Mouse (Mus musculus): ENCODE measurements at regions not wholly inside any gene's neighbourhood (a gene's known extent, or its start where the extent isn't known, plus 50 kb on each side); places are given as distances from the start of the nearest gene placed in this dataset.
A peak's percentile ranks its signal among the peaks of the same experiment; 100 is the strongest.
"Not testable (repeated sequence)": the region's sequence is repeated elsewhere in the genome, so short reads cannot be mapped to it uniquely, and the experiment has no call there.

DNA sequence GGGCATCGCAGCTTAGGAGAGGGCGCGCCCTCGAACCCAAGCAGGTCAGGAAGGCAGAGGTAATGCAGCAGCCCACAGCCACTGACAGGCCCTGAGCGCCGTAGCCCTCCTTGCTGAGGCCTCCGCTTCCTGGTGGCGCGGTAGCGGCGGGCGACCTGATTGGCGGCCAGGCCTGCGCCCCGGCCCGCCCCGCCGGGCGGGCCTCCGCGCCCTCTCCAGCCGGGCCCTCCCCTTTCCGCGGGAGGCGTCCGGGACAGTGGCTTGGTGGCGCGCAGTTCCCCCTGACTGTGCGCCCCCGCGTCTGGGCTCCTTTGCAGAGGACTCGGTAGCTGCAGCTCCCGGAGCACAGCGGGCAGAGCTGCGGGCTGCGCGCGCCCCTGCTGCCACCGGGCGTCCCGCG lies 242.1 kb downstream of the Gm21863 start:
- not testable (repeated sequence) for H3K27me3 ChIP-seq (replicated peaks); H3K9me3 ChIP-seq (replicated peaks); H3K4me1 ChIP-seq; ATAC-seq (ENCODE audit: low FRiP score); H3K27ac ChIP-seq (replicated peaks); H3K36me3 ChIP-seq
- peak overlapping the region; percentile 50 for H3K4me2 ChIP-seq
- H3K9ac ChIP-seq (replicated peaks): 0 out of 2 replicates have a peak overlapping the region, but pooled peaks have one; percentile 17
- 2% methylated on average over 31 of the region's 42 CpGs for WGBS
- H3K4me3 ChIP-seq (replicated peaks): peak overlapping the region; percentile 42

DNA sequence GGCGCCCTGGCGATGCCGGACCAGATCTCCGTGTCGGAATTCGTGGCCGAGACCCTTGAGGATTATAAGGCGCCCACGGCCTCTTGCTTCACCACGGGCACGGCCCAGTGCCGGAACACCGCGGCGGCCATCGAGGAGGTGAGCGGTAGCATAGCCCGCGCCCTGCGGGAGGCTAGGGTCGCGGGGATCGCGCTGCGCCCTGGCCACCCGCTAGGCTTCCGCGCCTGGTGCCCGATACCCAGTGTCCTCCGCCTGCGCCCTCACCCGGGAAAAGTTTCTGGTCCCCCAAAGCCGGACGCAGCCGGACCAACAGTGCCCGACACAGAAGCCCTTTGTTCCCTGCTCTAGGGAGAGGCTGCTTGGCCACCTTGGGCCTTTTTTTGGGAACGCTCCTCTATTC lies 242.6 kb downstream of the Gm21863 start:
- Histone ChIP-seq H3K9ac (replicated peaks) (0 out of 2 replicates have a peak overlapping the region, but pooled peaks have one; percentile 26), H3K4me3 (replicated peaks) (peak overlapping the region; percentile 42), H3K4me2 (peak overlapping the region; percentile 50)
- H3K27me3 ChIP-seq (replicated peaks); ATAC-seq (ENCODE audit: low FRiP score); H3K4me1 ChIP-seq; H3K36me3 ChIP-seq; H3K27ac ChIP-seq (replicated peaks); H3K9me3 ChIP-seq (replicated peaks): not testable (repeated sequence)
- WGBS: under 1% methylated on average over 33 of the region's 37 CpGs

DNA sequence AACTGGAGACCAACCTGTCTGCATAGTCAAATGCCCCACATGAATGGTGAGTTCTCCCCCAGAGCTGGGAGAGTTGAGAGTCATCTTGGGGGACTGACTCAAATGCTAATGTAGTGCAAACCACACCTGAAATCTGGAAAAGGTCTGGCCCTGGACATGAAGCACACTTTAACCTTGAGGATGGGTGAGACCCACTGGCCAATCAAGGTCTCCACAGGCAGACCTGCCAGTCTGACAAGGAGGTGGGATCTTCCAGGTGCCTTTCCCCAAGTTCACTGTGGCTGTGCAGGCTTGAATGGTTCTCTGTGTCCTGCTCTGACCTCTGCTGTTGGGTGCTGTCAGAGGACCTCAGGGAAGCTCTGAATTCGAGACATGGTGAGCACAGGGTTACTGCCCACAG lies 269.6 kb downstream of the Gm21863 start:
- H3K9me3 ChIP-seq (replicated peaks): peaks cover 24% of the 10 kb centered on the region
- 92% methylated on average over 1 of the region's 1 CpGs for WGBS
- H3K27me3 ChIP-seq (replicated peaks); ATAC-seq (ENCODE audit: low FRiP score); H3K4me2 ChIP-seq; H3K9ac ChIP-seq (replicated peaks); H3K4me3 ChIP-seq (replicated peaks); H3K27ac ChIP-seq (replicated peaks); H3K4me1 ChIP-seq: not testable (repeated sequence)
- peaks cover 11% of the 10 kb centered on the region; the same call in 1 of the 2 replicates for H3K36me3 ChIP-seq

- peaks cover 52% of the 10 kb centered on the region for H3K9me3 ChIP-seq (replicated peaks)
- not testable (repeated sequence) for H3K9ac ChIP-seq (replicated peaks); H3K27ac ChIP-seq (replicated peaks); H3K27me3 ChIP-seq (replicated peaks); H3K4me2 ChIP-seq; H3K4me3 ChIP-seq (replicated peaks); H3K4me1 ChIP-seq
- WGBS: 77% methylated on average over 9 of the region's 9 CpGs
- peaks cover 23% of the 10 kb centered on the region for H3K36me3 ChIP-seq
- 0 out of 2 replicates have a peak, but pooled peaks have one; percentile 21 for ATAC-seq (ENCODE audit: low FRiP score)
Measured at GRCm38 (mm10) chr12:20226831-20227230, 272.5 kb downstream of the Gm21863 start.

GRCm38 (mm10) chr12:20227427-20228160 lies 273.3 kb downstream of the Gm21863 start:
- ATAC-seq (ENCODE audit: low FRiP score); H3K4me1 ChIP-seq; H3K27ac ChIP-seq (replicated peaks); H3K4me3 ChIP-seq (replicated peaks); H3K27me3 ChIP-seq (replicated peaks); H3K4me2 ChIP-seq; H3K9ac ChIP-seq (replicated peaks): not testable (repeated sequence)
- 73% methylated on average over 21 of the region's 21 CpGs for WGBS
- Histone ChIP-seq H3K36me3 (peaks cover 28% of the 10 kb centered on the region), H3K9me3 (replicated peaks) (peaks cover 60% of the 10 kb centered on the region)

DNA sequence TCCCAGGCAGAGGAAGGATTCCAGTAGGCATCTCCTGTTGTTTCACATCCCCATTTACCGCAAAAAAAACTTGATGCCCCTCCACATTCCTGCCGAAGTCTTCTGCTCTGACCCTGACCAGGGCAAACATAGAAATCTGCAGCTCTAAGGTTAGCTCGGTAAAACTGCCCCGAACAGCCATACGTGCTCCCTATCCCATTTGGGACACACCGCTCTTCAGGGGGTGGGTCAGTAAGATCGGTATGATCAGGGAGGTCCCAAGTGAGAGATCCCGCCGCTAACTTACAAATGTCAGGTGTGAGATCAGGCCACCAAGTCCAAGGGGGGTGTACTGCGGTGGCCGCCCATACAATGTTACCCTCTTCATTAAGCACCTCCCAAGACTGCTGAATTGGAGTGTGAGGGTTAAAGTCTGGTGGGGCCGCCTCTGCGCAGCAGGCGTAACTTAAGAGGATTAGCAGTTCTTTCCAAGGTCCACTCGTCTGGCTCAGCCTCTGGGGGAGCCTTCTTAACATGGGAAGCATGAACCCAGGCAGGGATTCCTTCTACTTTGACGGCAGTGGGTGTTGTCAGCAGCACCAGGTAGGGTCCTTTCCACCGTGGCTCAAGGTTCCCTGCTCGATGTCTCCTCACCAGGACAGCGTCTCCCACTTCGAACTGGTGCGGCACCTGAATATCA lies 274.2 kb downstream of the Gm21863 start:
- not testable (repeated sequence) for ATAC-seq (ENCODE audit: low FRiP score)
- WGBS: 66% methylated on average over 21 of the region's 21 CpGs
- peaks cover 33% of the 10 kb centered on the region for H3K36me3 ChIP-seq

DNA sequence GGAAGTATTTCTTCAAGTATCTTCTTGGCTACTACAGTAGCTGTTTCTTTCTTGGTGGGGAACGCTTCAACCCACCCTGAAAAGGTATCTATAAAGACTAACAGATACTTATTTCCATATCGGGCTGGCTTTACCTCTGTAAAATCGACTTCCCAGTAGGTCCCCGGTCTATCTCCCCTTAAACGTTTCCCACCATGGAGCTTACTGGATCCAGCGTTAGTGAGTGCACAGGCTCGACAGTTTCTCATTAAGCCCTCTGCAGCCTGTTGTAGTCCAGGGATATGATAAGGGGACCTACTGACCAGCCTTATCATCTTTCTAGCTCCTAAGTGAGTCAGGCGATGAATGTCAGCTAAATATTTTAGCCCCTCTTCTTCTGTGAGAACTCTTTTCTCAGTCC lies 275.1 kb downstream of the Gm21863 start:
- not testable (repeated sequence) for H3K9ac ChIP-seq (replicated peaks); H3K4me3 ChIP-seq (replicated peaks); H3K4me1 ChIP-seq; H3K4me2 ChIP-seq; H3K27ac ChIP-seq (replicated peaks); H3K27me3 ChIP-seq (replicated peaks); ATAC-seq (ENCODE audit: low FRiP score)
- peaks cover 76% of the 10 kb centered on the region for H3K9me3 ChIP-seq (replicated peaks)
- WGBS: 77% methylated on average over 8 of the region's 8 CpGs
- H3K36me3 ChIP-seq: peaks cover 33% of the 10 kb centered on the region

More for the DNA sequence above, 274.2 kb downstream of the Gm21863 start:
- not testable (repeated sequence) for H3K9ac ChIP-seq (replicated peaks); H3K4me3 ChIP-seq (replicated peaks); H3K4me2 ChIP-seq; H3K4me1 ChIP-seq; H3K27ac ChIP-seq (replicated peaks); H3K27me3 ChIP-seq (replicated peaks)
- peaks cover 68% of the 10 kb centered on the region for H3K9me3 ChIP-seq (replicated peaks)

GRCm38 (mm10) chr12:20230141-20230892 lies 276.0 kb downstream of the Gm21863 start:
- Histone ChIP-seq H3K4me2 (no peak overlapping the region), H3K27ac (replicated peaks) (no peak overlapping the region), H3K4me3 (replicated peaks) (no peak overlapping the region), H3K4me1 (no peaks in the 10 kb centered on the region), H3K9me3 (replicated peaks) (peaks cover 76% of the 10 kb centered on the region), H3K27me3 (replicated peaks) (no peaks in the 10 kb centered on the region), H3K36me3 (peaks cover 33% of the 10 kb centered on the region), H3K9ac (replicated peaks) (no peak overlapping the region)
- WGBS: 63% methylated on average over 27 of the region's 27 CpGs
- ATAC-seq (ENCODE audit: low FRiP score): no peak

DNA sequence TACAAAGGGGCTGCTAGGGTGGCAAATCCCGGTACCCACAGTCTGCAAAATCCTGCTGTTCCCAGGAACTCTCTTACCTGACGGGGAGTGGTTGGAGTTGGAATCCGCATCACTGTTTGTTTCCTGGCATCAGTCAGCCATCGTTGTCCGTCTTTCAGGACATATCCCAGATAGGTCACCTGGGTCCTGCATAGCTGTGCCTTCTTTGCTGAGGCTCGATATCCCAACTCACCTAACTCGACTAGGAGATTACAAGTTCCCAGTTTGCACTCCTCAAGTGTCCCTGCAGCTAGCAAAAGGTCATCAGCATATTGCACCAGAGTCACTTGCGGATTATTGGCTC lies 276.6 kb downstream of the Gm21863 start:
- H3K4me3 ChIP-seq (replicated peaks): no peak overlapping the region
- no peak overlapping the region for H3K27ac ChIP-seq (replicated peaks)
- H3K4me1 ChIP-seq: no peaks in the 10 kb centered on the region
- peaks cover 33% of the 10 kb centered on the region for H3K36me3 ChIP-seq
- H3K27me3 ChIP-seq (replicated peaks): no peaks in the 10 kb centered on the region
- no peak overlapping the region for H3K9ac ChIP-seq (replicated peaks)
- no peak overlapping the region for H3K4me2 ChIP-seq
- peaks cover 76% of the 10 kb centered on the region for H3K9me3 ChIP-seq (replicated peaks)
- 69% methylated on average over 8 of the region's 8 CpGs for WGBS
- ATAC-seq (ENCODE audit: low FRiP score): no peak

GRCm38 (mm10) chr12:20231528-20231927 lies 277.2 kb downstream of the Gm21863 start:
- peaks cover 33% of the 10 kb centered on the region for H3K36me3 ChIP-seq
- ATAC-seq (ENCODE audit: low FRiP score): no peak
- no peak overlapping the region for H3K27ac ChIP-seq (replicated peaks)
- H3K4me3 ChIP-seq (replicated peaks): no peak overlapping the region
- peaks cover 76% of the 10 kb centered on the region for H3K9me3 ChIP-seq (replicated peaks)
- WGBS: 72% methylated on average over 12 of the region's 12 CpGs
- H3K4me2 ChIP-seq: no peak overlapping the region
- H3K4me1 ChIP-seq: no peaks in the 10 kb centered on the region
- no peak overlapping the region for H3K9ac ChIP-seq (replicated peaks)
- no peaks in the 10 kb centered on the region for H3K27me3 ChIP-seq (replicated peaks)

- Histone ChIP-seq H3K27me3 (replicated peaks) (no peaks in the 10 kb centered on the region), H3K4me3 (replicated peaks) (no peak overlapping the region), H3K4me1 (no peaks in the 10 kb centered on the region), H3K9me3 (replicated peaks) (peaks cover 71% of the 10 kb centered on the region), H3K4me2 (no peak overlapping the region), H3K36me3 (peaks cover 33% of the 10 kb centered on the region), H3K9ac (replicated peaks) (no peak overlapping the region), H3K27ac (replicated peaks) (no peak overlapping the region)
- WGBS: 70% methylated on average over 14 of the region's 14 CpGs
- ATAC-seq (ENCODE audit: low FRiP score): no peak
Measured at GRCm38 (mm10) chr12:20231986-20232541, 277.8 kb downstream of the Gm21863 start.

All from neural tube, embryonic 15.5 days (tissue).